Mouse (Mus musculus): Measurements from ENCODE around the gene 1700001C19Rik. TPM values are rescaled to one million over a fixed set of nuclear protein-coding genes. Genes with fewer than 3 reads are reported as not detected.

The 1700001C19Rik gene
- 6.5 TPM for polyA plus RNA-seq (2014; fragmentation: Illumina TruSeq; extraction: RNeasy Lipid Tissue Mini Kit (QIAGEN cat#74804); ENCODE audit: low read depth, low replicate concordance)

GRCm38 (mm10) chr17:47436907-47437547, at the start of gene 1700001C19Rik:
1700001C19Rik (minus strand) TSS chr17:47437376.

GRCm38 (mm10) chr17:47436156-47436906, 845 bp downstream of the 1700001C19Rik start, which contains the start of gene AI661453:
AI661453 (plus strand) TSS chr17:47436615.

GRCm38 (mm10) chr17:47400451-47400850, 36.7 kb downstream of the 1700001C19Rik start, which contains the start of gene Guca1a:
Guca1a (minus strand) TSS chr17:47400584.

GRCm38 (mm10) chr17:47385145-47385544, 52.0 kb downstream of the 1700001C19Rik start, which contains the start of gene Guca1b:
Guca1b (plus strand) TSS chr17:47385393.

GRCm38 (mm10) chr17:47368401-47369086, 68.6 kb downstream of the 1700001C19Rik start, which contains the start of gene Mrps10:
Mrps10 (plus strand) TSS chr17:47368887.

Other genes with a start within 250 kb of the 1700001C19Rik start
- gene Mrps10, start 68.5 kb downstream of the 1700001C19Rik start, polyA plus RNA-seq (2014; fragmentation: Illumina TruSeq; extraction: RNeasy Lipid Tissue Mini Kit (QIAGEN cat#74804); ENCODE audit: low read depth, low replicate concordance): 47.8 TPM
- gene Guca1b, start 52.0 kb downstream of the 1700001C19Rik start, polyA plus RNA-seq (2014; fragmentation: Illumina TruSeq; extraction: RNeasy Lipid Tissue Mini Kit (QIAGEN cat#74804); ENCODE audit: low read depth, low replicate concordance): not detected
- gene Guca1a, start 36.8 kb downstream of the 1700001C19Rik start, polyA plus RNA-seq (2014; fragmentation: Illumina TruSeq; extraction: RNeasy Lipid Tissue Mini Kit (QIAGEN cat#74804); ENCODE audit: low read depth, low replicate concordance): not detected
- gene AI661453, start 761 bp downstream of the 1700001C19Rik start, polyA plus RNA-seq (2014; fragmentation: Illumina TruSeq; extraction: RNeasy Lipid Tissue Mini Kit (QIAGEN cat#74804); ENCODE audit: low read depth, low replicate concordance): 1.0 TPM
- 2.4 TPM for gene Taf8, start 64.9 kb upstream of the 1700001C19Rik start, polyA plus RNA-seq (2014; fragmentation: Illumina TruSeq; extraction: RNeasy Lipid Tissue Mini Kit (QIAGEN cat#74804); ENCODE audit: low read depth, low replicate concordance)
- gene Ccnd3, start 67.7 kb upstream of the 1700001C19Rik start, polyA plus RNA-seq (2014; fragmentation: Illumina TruSeq; extraction: RNeasy Lipid Tissue Mini Kit (QIAGEN cat#74804); ENCODE audit: low read depth, low replicate concordance): 3.1 TPM
- gene Bysl, start 174.1 kb upstream of the 1700001C19Rik start, polyA plus RNA-seq (2014; fragmentation: Illumina TruSeq; extraction: RNeasy Lipid Tissue Mini Kit (QIAGEN cat#74804); ENCODE audit: low read depth, low replicate concordance): 1.1 TPM
- 8.6 TPM for gene Med20, start 174.2 kb upstream of the 1700001C19Rik start, polyA plus RNA-seq (2014; fragmentation: Illumina TruSeq; extraction: RNeasy Lipid Tissue Mini Kit (QIAGEN cat#74804); ENCODE audit: low read depth, low replicate concordance)
- gene Gm20517, start 174.2 kb upstream of the 1700001C19Rik start, polyA plus RNA-seq (2014; fragmentation: Illumina TruSeq; extraction: RNeasy Lipid Tissue Mini Kit (QIAGEN cat#74804); ENCODE audit: low read depth, low replicate concordance): 0.32 TPM
- gene Usp49, start 193.3 kb upstream of the 1700001C19Rik start, polyA plus RNA-seq (2014; fragmentation: Illumina TruSeq; extraction: RNeasy Lipid Tissue Mini Kit (QIAGEN cat#74804); ENCODE audit: low read depth, low replicate concordance): 1.2 TPM